Mouse (Mus musculus): Measurements from ENCODE around the gene Sez6l.

GRCm38 (mm10) chr5:112381154-112381553 is 195.8 kb downstream of the Sez6l start:
- TF ChIP-seq CTCF (IDR thresholded peaks at IDR 0.05; ENCODE audit: extremely low read depth, insufficient read depth, insufficient read length, insufficient replicate concordance), result no peak
- no peak for TF ChIP-seq POLR2A (IDR thresholded peaks at IDR 0.05; ENCODE audit: low read depth, low read length)
